Mouse (Mus musculus) heart, embryonic 14.5 days (tissue): ENCODE results near the gene Tubb5. TPM values are rescaled to one million over a fixed set of nuclear protein-coding genes. Genes with fewer than 3 reads are reported as not detected.

Experiments used
- ATAC-seq: fragments of 200-750 bp; cut with Nextera tagmentation; 2 replicates; pipeline ENCODE4 v1.8.0; 2017; ENCODE audit warnings: low read depth, moderate TSS enrichment; ENCODE audit not compliant: insufficient number of reproducible peaks, insufficient read depth, low FRiP score
- H3K27ac ChIP-seq, 2 experiments: fragments of 200-500 bp in 1 of 2; fragments of 300-500 bp in 1 of 2; sonication (generic) in 1 of 2; replicated peaks in 1 of 2; 2 replicates each; pipeline ENCODE4 v1.5.1; 2012 to 2014; ENCODE audit warnings: low read depth in 2 of 2, low read length in 2 of 2, control low read depth in 1 of 2, mild to moderate bottlenecking in 1 of 2, mixed read lengths in 1 of 2; ENCODE audit not compliant: control insufficient read depth in 1 of 2, insufficient read depth in 1 of 2
- H3K27me3 ChIP-seq: fragments of 300-500 bp; sonication (generic); 2 replicates; pipeline ENCODE4 v1.6.1; 2014; ENCODE audit warnings: mild to moderate bottlenecking, low read length, control low read depth; ENCODE audit not compliant: control insufficient read depth, insufficient read depth
- H3K36me3 ChIP-seq: fragments of 300-500 bp; sonication (generic); 2 replicates; pipeline ENCODE4 v1.6.1; 2014; ENCODE audit warnings: mild to moderate bottlenecking, control low read depth, low read length, mixed read lengths; ENCODE audit not compliant: control insufficient read depth, insufficient read depth
- H3K4me1 ChIP-seq, 2 experiments: fragments of 200-500 bp in 1 of 2; fragments of 300-500 bp in 1 of 2; sonication (generic) in 1 of 2; 2 replicates each; pipeline ENCODE4 v1.6.1; 2012 to 2014; ENCODE audit warnings: low read length in 2 of 2, control low read depth in 1 of 2, mixed read lengths in 1 of 2; ENCODE audit not compliant: control insufficient read depth in 2 of 2, insufficient read depth in 2 of 2
- H3K4me2 ChIP-seq: fragments of 300-500 bp; sonication (generic); 2 replicates; pipeline ENCODE4 v1.6.1; 2014; ENCODE audit warnings: mild to moderate bottlenecking, low read length
- H3K4me3 ChIP-seq, 2 experiments: fragments of 200-500 bp in 1 of 2; fragments of 300-500 bp in 1 of 2; sonication (generic) in 1 of 2; 2 replicates each; pipeline ENCODE4 v1.5.1; 2012 to 2014; ENCODE audit warnings: low read length in 2 of 2, mild to moderate bottlenecking in 2 of 2, control low read depth in 1 of 2, low read depth in 1 of 2, moderate library complexity in 1 of 2; ENCODE audit not compliant: control insufficient read depth in 1 of 2, insufficient read depth in 1 of 2
- H3K9ac ChIP-seq: fragments of 300-500 bp; sonication (generic); 2 replicates; pipeline ENCODE4 v1.6.1; 2014; ENCODE audit warnings: mild to moderate bottlenecking, low read length
- H3K9me3 ChIP-seq: fragments of 300-500 bp; sonication (generic); 2 replicates; pipeline ENCODE4 v1.6.1; 2016; ENCODE audit warnings: low read length, control low read depth; ENCODE audit not compliant: control insufficient read depth
- WGBS: fragments of 180-500 bp; shearing (Covaris S2); extraction: QIAGEN DNeasy Blood & Tissue Kit; methylation state at CpG from one replicate; pipeline ENCODE4 v1.1.7; 2014; 5-methylcytosine and 5-hydroxymethylcytosine counted together
- polyA plus RNA-seq: library from polyadenylated mRNA; unstranded; fragments of >200 nt; fragmentation: Nextera tagmentation; extraction: Ambion mirVana; gene quantifications from 2 replicates; pipeline ENCODE4 v1.2.1, GENCODE M21; 2014

The Tubb5 gene
- polyA plus RNA-seq, 1 experiment from 2014 or later: 698 TPM

DNA sequence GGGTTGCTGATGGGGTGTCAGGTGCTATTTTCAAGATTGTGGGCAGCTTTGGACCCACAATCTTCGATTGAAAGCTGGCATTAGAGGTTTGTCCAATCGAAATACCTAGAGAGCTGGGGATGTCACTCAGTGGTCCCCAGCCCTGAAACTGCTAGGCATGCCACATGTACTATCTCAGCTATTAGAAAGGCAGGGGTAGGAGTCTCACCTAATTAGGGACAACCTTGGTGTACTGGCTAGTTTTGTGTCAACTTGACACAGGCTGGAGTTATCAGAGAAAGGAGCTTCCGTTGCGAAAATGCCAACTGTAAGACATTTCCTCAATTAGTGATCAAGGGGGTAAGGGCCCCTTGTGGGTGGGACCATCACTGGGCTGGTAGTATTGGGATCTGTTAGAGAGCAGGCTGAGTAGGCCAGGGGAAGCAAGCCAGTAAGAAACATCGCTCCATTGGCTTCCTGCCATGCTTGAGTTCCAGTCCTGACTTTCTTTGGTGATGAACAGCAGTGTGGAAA is 4.8 kb downstream of the Tubb5 start:
- ATAC-seq: no peak
- H3K27me3 ChIP-seq: no peaks in the 10 kb centered on the region
- H3K4me3 ChIP-seq: no peak overlapping the region
- H3K9ac ChIP-seq: 0 out of 2 replicates have a peak overlapping the region, but pooled peaks have one; percentile 0
- no peaks in the 10 kb centered on the region for H3K9me3 ChIP-seq
- H3K4me1 ChIP-seq: peaks cover 15 to 40% of the 10 kb centered on the region in 2 experiments
- 18% methylated on average over 5 of the region's 5 CpGs for WGBS
- H3K36me3 ChIP-seq: peaks cover 78% of the 10 kb centered on the region
- no peak overlapping the region for H3K27ac ChIP-seq
- no peak overlapping the region for H3K4me2 ChIP-seq

DNA sequence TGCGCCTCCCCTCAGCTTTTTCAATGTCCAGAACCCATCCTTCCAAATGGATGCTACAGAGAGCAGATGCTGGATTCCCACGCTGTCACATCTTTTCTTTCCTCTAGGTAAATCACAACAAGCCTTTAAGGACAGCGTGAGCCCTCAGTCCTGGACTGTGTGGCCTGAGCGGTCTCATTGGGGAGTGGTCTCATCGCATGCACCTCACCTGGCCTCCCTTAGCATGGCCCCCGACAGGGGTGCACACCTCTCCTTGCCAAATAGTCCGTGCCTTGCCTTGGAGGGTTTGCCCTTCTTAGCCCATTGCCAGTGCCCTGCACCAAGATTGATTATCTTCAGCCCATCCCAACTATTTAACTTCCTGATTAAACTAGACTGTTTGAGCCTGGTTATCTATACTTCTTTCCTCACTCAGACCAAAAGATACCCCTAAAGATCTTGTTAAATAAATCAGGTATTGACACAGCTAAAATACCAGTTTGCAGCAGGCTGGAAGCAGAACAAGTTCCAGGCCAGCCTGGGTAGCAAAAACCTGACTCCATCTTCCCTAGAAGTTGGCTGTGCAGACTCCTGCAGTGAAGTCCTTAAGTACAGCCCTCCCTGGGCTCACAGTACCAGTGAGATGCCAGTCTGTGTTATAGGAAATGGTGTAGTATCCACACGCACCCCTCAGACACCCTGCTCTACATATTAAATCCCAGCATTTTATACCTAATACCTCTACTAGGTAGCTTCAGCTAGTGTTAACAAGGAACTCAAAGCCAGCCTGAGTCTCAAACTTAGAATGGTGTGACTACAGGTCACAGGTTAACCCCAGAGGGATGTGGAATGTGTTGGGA is 5.5 kb downstream of the Tubb5 start:
- Histone ChIP-seq H3K4me3 (no peak overlapping the region), H3K4me1 (peaks cover 15 to 40% of the 10 kb centered on the region in 2 experiments), H3K9me3 (no peaks in the 10 kb centered on the region), H3K4me2 (no peak overlapping the region), H3K36me3 (peaks cover 84% of the 10 kb centered on the region), H3K9ac (no peak overlapping the region), H3K27me3 (no peaks in the 10 kb centered on the region), H3K27ac (no peak overlapping the region)
- no peak for ATAC-seq
- 73% methylated on average over 8 of the region's 8 CpGs for WGBS

DNA sequence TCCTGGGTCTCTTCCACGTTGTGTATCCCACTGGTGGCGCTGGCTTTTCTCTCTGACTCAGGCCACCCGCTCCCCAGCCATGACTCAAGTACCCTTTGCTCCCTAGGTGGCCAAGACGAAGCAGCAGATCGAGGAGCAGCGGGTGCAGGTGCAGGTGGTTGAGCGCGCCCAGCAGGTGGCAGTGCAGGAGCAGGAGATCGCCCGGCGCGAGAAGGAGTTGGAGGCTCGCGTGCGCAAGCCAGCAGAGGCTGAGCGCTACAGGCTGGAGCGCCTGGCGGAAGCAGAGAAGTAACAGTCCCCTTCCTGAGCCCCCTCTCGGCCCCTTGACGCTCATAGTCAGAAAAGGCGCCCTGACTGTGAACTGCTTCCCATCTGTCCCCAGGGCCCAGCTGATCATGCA is 8.4 kb downstream of the Tubb5 start:
- Histone ChIP-seq H3K4me1 (peaks cover under 1 to 26% of the 10 kb centered on the region in 2 experiments), H3K27me3 (no peaks in the 10 kb centered on the region), H3K4me2 (peak overlapping the region; percentile 35), H3K9me3 (no peaks in the 10 kb centered on the region), H3K9ac (peak overlapping the region; percentile 52; the same call in 1 of the 2 replicates), H3K4me3 (peak overlapping the region in 1 of 2 experiments; percentile 9; a peak in 1 of 4 replicates), H3K27ac (0 out of 4 replicates have a peak overlapping the region, but pooled peaks of 1 of the 2 experiments have one; percentile 2), H3K36me3 (peaks cover 91% of the 10 kb centered on the region)
- ATAC-seq: peak; percentile 57
- under 1% methylated on average over 21 of the region's 21 CpGs for WGBS

DNA sequence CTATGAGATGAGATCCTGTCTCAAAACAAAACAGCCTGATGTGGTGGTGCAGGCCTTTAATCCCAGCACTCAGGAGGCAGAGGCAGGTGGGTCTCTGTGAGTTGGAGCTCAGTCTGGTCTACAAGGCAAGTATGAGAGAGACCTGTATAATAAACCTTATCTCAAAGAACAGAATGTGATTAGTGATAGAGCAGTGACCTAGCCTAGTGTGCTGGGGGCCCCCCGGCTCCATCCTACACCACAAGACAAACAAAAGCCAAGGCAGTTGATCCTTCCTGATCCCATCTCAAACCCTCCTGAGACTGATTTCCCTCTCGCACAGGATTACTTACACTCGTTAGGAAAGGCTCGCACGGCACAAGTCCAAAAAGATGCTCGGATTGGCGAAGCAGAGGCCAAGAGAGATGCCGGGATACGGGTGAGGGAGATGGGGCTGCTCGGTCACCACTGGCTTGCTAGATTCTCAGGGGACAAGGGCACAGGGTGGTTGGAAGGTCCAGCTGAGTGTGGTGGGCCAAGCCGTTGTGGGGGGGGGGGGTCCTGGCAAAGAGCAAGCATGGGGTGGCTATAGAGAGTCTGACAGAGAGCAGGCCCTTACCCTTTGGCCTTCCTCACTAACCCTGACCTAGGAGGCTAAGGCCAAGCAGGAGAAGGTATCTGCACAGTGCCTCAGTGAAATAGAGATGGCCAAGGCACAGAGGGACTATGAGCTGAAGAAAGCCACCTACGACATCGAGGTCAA is 12.8 kb downstream of the Tubb5 start:
- no peaks in the 10 kb centered on the region for H3K27me3 ChIP-seq
- WGBS: 97% methylated on average over 13 of the region's 13 CpGs
- H3K4me2 ChIP-seq: no peak overlapping the region
- no peak overlapping the region for H3K4me3 ChIP-seq
- no peak overlapping the region for H3K9ac ChIP-seq
- H3K27ac ChIP-seq: no peak overlapping the region
- ATAC-seq: no peak
- H3K9me3 ChIP-seq: no peaks in the 10 kb centered on the region
- peaks cover 51% of the 10 kb centered on the region for H3K36me3 ChIP-seq
- H3K4me1 ChIP-seq: peaks cover 2 to 31% of the 10 kb centered on the region in 2 experiments; a peak in 3 of 4 replicates

DNA sequence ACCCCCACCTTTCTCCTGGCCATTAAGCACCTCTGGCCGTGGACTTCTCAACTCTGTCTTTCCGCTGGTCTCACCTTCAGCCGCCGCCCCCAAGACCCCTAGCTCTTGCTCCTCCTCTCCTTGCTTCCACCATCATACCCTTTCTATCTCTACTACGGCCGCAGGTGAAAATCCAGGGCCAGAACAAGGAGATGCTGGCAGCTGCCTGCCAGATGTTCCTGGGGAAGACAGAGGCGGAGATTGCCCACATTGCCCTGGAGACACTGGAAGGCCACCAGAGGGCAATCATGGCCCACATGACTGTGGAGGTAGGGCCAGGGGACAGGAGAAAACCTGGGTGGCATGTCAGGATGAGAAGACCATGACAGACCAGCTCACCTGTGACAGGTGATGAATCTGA is 13.7 kb downstream of the Tubb5 start:
- no peaks in the 10 kb centered on the region for H3K9me3 ChIP-seq
- peaks cover 2 to 24% of the 10 kb centered on the region in 2 experiments; a peak in 3 of 4 replicates for H3K4me1 ChIP-seq
- no peak for ATAC-seq
- H3K36me3 ChIP-seq: peaks cover 50% of the 10 kb centered on the region
- peak overlapping the region; percentile 91; the same call in 1 of the 2 replicates for H3K9ac ChIP-seq
- H3K4me2 ChIP-seq: peak overlapping the region; percentile 95
- H3K27me3 ChIP-seq: no peaks in the 10 kb centered on the region
- H3K4me3 ChIP-seq: peak overlapping the region; percentile 63 to 70; a peak in 1 of 4 replicates
- WGBS: 67% methylated on average over 7 of the region's 7 CpGs
- H3K27ac ChIP-seq: no peak overlapping the region

DNA sequence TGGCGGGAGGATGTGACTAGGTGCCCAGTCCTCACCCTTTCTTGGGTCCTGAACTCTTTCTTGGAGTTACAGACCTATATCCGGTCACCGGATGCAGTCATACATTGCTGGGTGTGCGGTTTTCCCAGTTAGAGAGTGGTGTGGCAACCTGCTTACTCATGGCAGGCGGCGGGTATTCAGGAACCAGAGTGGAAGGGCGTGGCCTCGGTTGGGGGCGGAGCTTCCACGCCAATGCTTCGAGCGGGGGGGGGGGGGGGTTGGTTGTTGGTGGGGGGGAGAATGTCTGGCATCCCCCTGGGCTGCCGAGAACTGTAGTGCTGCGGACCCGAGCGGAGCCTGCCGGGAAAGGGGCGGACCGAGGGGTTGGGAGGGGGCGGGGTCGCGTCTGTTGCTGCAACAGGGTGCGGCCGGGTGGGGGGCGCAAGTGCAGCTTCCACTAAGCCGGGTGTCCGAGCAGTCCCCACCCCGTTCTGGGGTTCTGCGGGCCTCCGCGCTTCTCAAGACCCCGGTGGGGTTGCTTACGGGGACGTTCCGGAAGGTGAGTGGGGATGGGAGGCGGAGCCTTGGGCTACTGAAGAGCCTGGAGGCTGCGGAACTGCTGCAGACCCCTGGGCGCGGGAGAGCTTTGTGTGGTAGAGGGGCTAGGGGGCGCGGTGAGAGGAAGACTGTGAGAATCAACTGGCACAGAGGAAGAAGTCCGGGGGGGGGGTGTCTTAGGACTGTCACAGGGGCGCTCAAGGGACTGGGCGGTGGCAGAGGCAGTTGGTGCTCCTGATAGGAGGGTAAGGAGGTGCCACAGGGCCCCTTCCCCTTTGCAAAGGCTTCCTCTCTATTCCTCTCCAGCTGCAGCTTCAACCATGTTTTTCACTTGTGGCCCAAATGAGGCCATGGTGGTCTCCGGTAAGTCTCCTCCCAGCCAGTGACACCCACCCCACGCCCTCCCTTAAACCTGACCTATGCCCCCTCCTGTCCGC is 14.9 kb downstream of the Tubb5 start, which contains the start of gene Flot1:
Flot1 (plus strand) TSS at position 267 of the 974 bp plus-strand sequence.
- H3K4me1 ChIP-seq: peaks cover 2 to 22% of the 10 kb centered on the region in 2 experiments; a peak in 3 of 4 replicates
- H3K27ac ChIP-seq: peak within 1 kb of the TSS; percentile 69 to 89
- peak within 1 kb of the TSS; percentile 70 to 76 for H3K4me3 ChIP-seq
- no peaks in the 10 kb centered on the region for H3K9me3 ChIP-seq
- H3K9ac ChIP-seq: peak within 1 kb of the TSS; percentile 91
- H3K36me3 ChIP-seq: peaks cover 39% of the 10 kb centered on the region
- H3K4me2 ChIP-seq: peak within 1 kb of the TSS; percentile 95
- H3K27me3 ChIP-seq: no peaks in the 10 kb centered on the region
- peak; percentile 82 for ATAC-seq
- WGBS: 1% methylated on average over 45 of the region's 47 CpGs
